ENCODE assay signal across 13 mouse cellular contexts in genomic region chr11:119038744-119039484, GRCm38 (mm10). TPM values are rescaled to one million over a fixed set of nuclear protein-coding genes. Genes with fewer than 3 reads are reported as not detected.
A peak's percentile ranks its signal among the peaks of the same experiment; 100 is the strongest.
DNase-seq lines count a peak whose midpoint lies in the region; ATAC-seq and TF ChIP-seq lines count a peak whose summit lies in the region.
"Had no signal": no experiment of that assay in that cellular context is flagged by ENCODE, and none has a peak within 500 bp of the region (broad histone marks: within the 10 kb centered on the region; RNA-seq: fewer than 3 reads in every experiment).

No protein-coding gene starts in this region.

- no peak overlapping the region for H3K4me3 ChIP-seq in liver, embryonic 14.5 days (ENCODE audit: insufficient read depth in 1 of 2, low read depth in 2 of 2, low read length in 2 of 2)
- H3K4me3 ChIP-seq in liver, postnatal 0 days (ENCODE audit: low read depth, low read length): no peak overlapping the region
- no peak overlapping the region for H3K4me3 ChIP-seq in forebrain, embryonic 15.5 days
- no peak overlapping the region for H3K4me3 ChIP-seq in midbrain, embryonic 16.5 days (ENCODE audit: low read depth, low read length)

- no peaks in the 10 kb centered on the region for H3K9me3 ChIP-seq in liver, embryonic 14.5 days (ENCODE audit: control insufficient read depth, low read length)
- H3K9me3 ChIP-seq in liver, postnatal 0 days (ENCODE audit: low read length): no peaks in the 10 kb centered on the region
- H3K9me3 ChIP-seq in forebrain, embryonic 15.5 days: no peaks in the 10 kb centered on the region
- H3K9me3 ChIP-seq in midbrain, embryonic 16.5 days (replicated peaks; ENCODE audit: control insufficient read depth, low read length, poor library complexity, severe bottlenecking): no peaks in the 10 kb centered on the region

- no peak for ATAC-seq in liver, embryonic 14.5 days (ENCODE audit: insufficient read depth)
- ATAC-seq in liver, postnatal 0 days: no peak
- no peak for ATAC-seq in forebrain, embryonic 15.5 days (replicated peaks)
- ATAC-seq in midbrain, embryonic 16.5 days: no peak

- 63% methylated on average over 22 of the region's 22 CpGs for WGBS in liver, embryonic 14.5 days (ENCODE audit: insufficient replicate concordance)
- 75% methylated on average over 22 of the region's 22 CpGs for WGBS in liver, postnatal 0 days (ENCODE audit: insufficient replicate concordance)
- 37% methylated on average over 22 of the region's 22 CpGs for WGBS in forebrain, embryonic 15.5 days
- WGBS in midbrain, embryonic 16.5 days: 34% methylated on average over 22 of the region's 22 CpGs

- TF ChIP-seq EP300 in liver, embryonic 14.5 days (IDR thresholded peaks at IDR 0.05; ENCODE audit: low read depth): no peak
- TF ChIP-seq EP300 in liver, postnatal 0 days (IDR thresholded peaks at IDR 0.05; ENCODE audit: low read depth): no peak

- TF ChIP-seq CTCF in liver, embryonic 14.5 days (IDR thresholded peaks at IDR 0.05; ENCODE audit: low read depth): 0 out of 2 replicates have a peak, but pooled peaks have one; percentile 2
- TF ChIP-seq CTCF in liver, postnatal 0 days (IDR thresholded peaks at IDR 0.05; ENCODE audit: low read depth): no peak

- H3K27me3 ChIP-seq in liver, embryonic 14.5 days (ENCODE audit: control insufficient read depth, insufficient read depth, low read length): peaks cover 94% of the 10 kb centered on the region
- H3K27me3 ChIP-seq in liver, postnatal 0 days (ENCODE audit: insufficient read depth, low read length): peaks cover 76% of the 10 kb centered on the region
- H3K27me3 ChIP-seq in forebrain, embryonic 15.5 days: peaks cover 69% of the 10 kb centered on the region
- H3K27me3 ChIP-seq in midbrain, embryonic 16.5 days (ENCODE audit: control insufficient read depth, insufficient read depth, low read depth, low read length): peaks cover 36% of the 10 kb centered on the region

- H3K36me3 ChIP-seq in liver, embryonic 14.5 days (replicated peaks; ENCODE audit: control insufficient read depth, insufficient read depth, low read depth): peaks cover 3% of the 10 kb centered on the region; the same call in 1 of the 2 replicates
- H3K36me3 ChIP-seq in liver, postnatal 0 days (replicated peaks; ENCODE audit: insufficient read depth, low read length): no peaks in the 10 kb centered on the region; the same call in 1 of the 2 replicates
- peaks cover 3% of the 10 kb centered on the region; the same call in 1 of the 2 replicates for H3K36me3 ChIP-seq in forebrain, embryonic 15.5 days
- 0 out of 2 replicates have a peak, but pooled peaks cover 5% of the 10 kb centered on the region for H3K36me3 ChIP-seq in midbrain, embryonic 16.5 days (ENCODE audit: control insufficient read depth, insufficient read depth, low read length)

- peak; percentile 55 for DNase-seq in cerebellum, adult 9-10 months
- no peak for DNase-seq in cerebellum, adult 8-10 months
- no peak for DNase-seq in liver, embryonic 14.5 days (ENCODE audit: low read depth in 3 of 3, low spot score in 3 of 3)
- DNase-seq in liver, postnatal 0 days: no peak
- DNase-seq in ovary, adult 18-20 months (ENCODE audit: low spot score): no peak
- DNase-seq in kidney, postnatal 14 days: no peak
- DNase-seq: adrenal gland, postnatal 14 days; heart, postnatal 36 days; kidney, postnatal 36 days had no signal

- H3K4me1 ChIP-seq in liver, embryonic 14.5 days (replicated peaks; ENCODE audit: control insufficient read depth in 2 of 2, insufficient read depth in 2 of 2, low read length in 1 of 2): peaks cover 0 to 8% of the 10 kb centered on the region in 2 experiments; a peak in 2 of 4 replicates
- peaks cover 39% of the 10 kb centered on the region for H3K4me1 ChIP-seq in liver, postnatal 0 days (ENCODE audit: insufficient read depth)
- peaks cover 83% of the 10 kb centered on the region for H3K4me1 ChIP-seq in forebrain, embryonic 15.5 days
- peaks cover 53% of the 10 kb centered on the region for H3K4me1 ChIP-seq in midbrain, embryonic 16.5 days (ENCODE audit: control insufficient read depth, insufficient read depth, low read length)

- H3K9ac ChIP-seq in liver, embryonic 14.5 days (replicated peaks): no peak overlapping the region
- H3K9ac ChIP-seq in liver, postnatal 0 days (replicated peaks): no peak overlapping the region
- no peak overlapping the region for H3K9ac ChIP-seq in forebrain, embryonic 15.5 days (replicated peaks)
- no peak overlapping the region for H3K9ac ChIP-seq in midbrain, embryonic 16.5 days (ENCODE audit: low read depth, low read length)

- H3K27ac ChIP-seq in liver, embryonic 14.5 days: no peak overlapping the region
- H3K27ac ChIP-seq in liver, postnatal 0 days (ENCODE audit: low read depth): no peak overlapping the region
- no peak overlapping the region for H3K27ac ChIP-seq in forebrain, embryonic 15.5 days (replicated peaks)
- H3K27ac ChIP-seq in midbrain, embryonic 16.5 days (ENCODE audit: low read length): no peak overlapping the region
- H3K27ac ChIP-seq: macrophage had no signal

- no peak overlapping the region for H3K4me2 ChIP-seq in liver, embryonic 14.5 days (ENCODE audit: low read depth)
- no peak overlapping the region for H3K4me2 ChIP-seq in liver, postnatal 0 days (ENCODE audit: low read depth, low read length)
- H3K4me2 ChIP-seq in forebrain, embryonic 15.5 days (replicated peaks): peak overlapping the region; percentile 3; the same call in 1 of the 2 replicates
- H3K4me2 ChIP-seq in midbrain, embryonic 16.5 days (ENCODE audit: low read length): peak overlapping the region; percentile 4; the same call in 1 of the 2 replicates

RNA-seq across cellular contexts. Expression of gene Cbx8, which starts 1.9 kb away (rescaled TPM):
- 0.64 and 0.95 TPM in 2 replicates for polyA plus RNA-seq in liver, embryonic 14.5 days (2012; rRNA removed)
- polyA plus RNA-seq in liver, embryonic 14.5 days (2014; fragmentation: Nextera tagmentation; extraction: Ambion mirVana): 1.6 and 2.1 TPM in 2 replicates
- 3.1 and 3.9 TPM in 2 replicates for polyA plus RNA-seq in liver, postnatal 0 days (2015; fragmentation: Nextera tagmentation; extraction: Ambion mirVana)
- 13.8 and 14.1 TPM in 2 replicates for polyA plus RNA-seq in forebrain, embryonic 15.5 days (2015; fragmentation: Nextera tagmentation; extraction: Ambion mirVana)
- 8.5 and 8.6 TPM in 2 replicates for polyA plus RNA-seq in midbrain, embryonic 16.5 days (2015; fragmentation: Nextera tagmentation; extraction: Ambion mirVana)

RNA-seq across cellular contexts. Expression of gene Cbx2, which starts 16.2 kb away (rescaled TPM):
- polyA plus RNA-seq in liver, embryonic 14.5 days (2012; rRNA removed): 1.4 and 1.7 TPM in 2 replicates
- 1.8 and 2.4 TPM in 2 replicates for polyA plus RNA-seq in liver, embryonic 14.5 days (2014; fragmentation: Nextera tagmentation; extraction: Ambion mirVana)
- 1.9 and 2.0 TPM in 2 replicates for polyA plus RNA-seq in liver, postnatal 0 days (2015; fragmentation: Nextera tagmentation; extraction: Ambion mirVana)
- polyA plus RNA-seq in forebrain, embryonic 15.5 days (2015; fragmentation: Nextera tagmentation; extraction: Ambion mirVana): 30.4 and 31.8 TPM in 2 replicates
- 13.3 and 18.0 TPM in 2 replicates for polyA plus RNA-seq in midbrain, embryonic 16.5 days (2015; fragmentation: Nextera tagmentation; extraction: Ambion mirVana)

RNA-seq across cellular contexts. Expression of gene Cbx4, which starts 47.1 kb away (rescaled TPM):
- polyA plus RNA-seq in liver, embryonic 14.5 days (2012; rRNA removed): 1.8 and 3.3 TPM in 2 replicates
- 1.6 and 2.0 TPM in 2 replicates for polyA plus RNA-seq in liver, embryonic 14.5 days (2014; fragmentation: Nextera tagmentation; extraction: Ambion mirVana)
- polyA plus RNA-seq in liver, postnatal 0 days (2015; fragmentation: Nextera tagmentation; extraction: Ambion mirVana): 2.8 and 4.7 TPM in 2 replicates
- 15.5 and 16.5 TPM in 2 replicates for polyA plus RNA-seq in forebrain, embryonic 15.5 days (2015; fragmentation: Nextera tagmentation; extraction: Ambion mirVana)
- 23.9 and 25.6 TPM in 2 replicates for polyA plus RNA-seq in midbrain, embryonic 16.5 days (2015; fragmentation: Nextera tagmentation; extraction: Ambion mirVana)

RNA-seq across cellular contexts. Expression of gene Enpp7, which starts 50.9 kb away (rescaled TPM):
- not detected in 2 replicates for polyA plus RNA-seq in liver, embryonic 14.5 days (2012; rRNA removed)
- not detected in 2 replicates for polyA plus RNA-seq in liver, embryonic 14.5 days (2014; fragmentation: Nextera tagmentation; extraction: Ambion mirVana)
- polyA plus RNA-seq in liver, postnatal 0 days (2015; fragmentation: Nextera tagmentation; extraction: Ambion mirVana): not detected in 2 replicates
- polyA plus RNA-seq in forebrain, embryonic 15.5 days (2015; fragmentation: Nextera tagmentation; extraction: Ambion mirVana): not detected in 2 replicates
- polyA plus RNA-seq in midbrain, embryonic 16.5 days (2015; fragmentation: Nextera tagmentation; extraction: Ambion mirVana): not detected in 2 replicates
- polyA plus RNA-seq: cortical plate, adult 2 months; macrophage had no signal

Comparison
In these comparisons a context has a peak if more than half of its experiments do, and no peak if none do; other contexts are left out.
1. H3K4me2 ChIP-seq: peak in forebrain, embryonic 15.5 days (single experiment) and midbrain, embryonic 16.5 days (single experiment); none in liver, embryonic 14.5 days (single experiment) and liver, postnatal 0 days (single experiment).